Mouse (Mus musculus): ENCODE results near the gene Itln1.

- TF ChIP-seq CTCF (IDR thresholded peaks at IDR 0.05; ENCODE audit: insufficient read depth, low read depth, low read length) = no peak
- TF ChIP-seq POLR2A (IDR thresholded peaks at IDR 0.05; ENCODE audit: insufficient read depth, low read depth, low read length) = no peak
Observed at GRCm38 (mm10) chr1:171568436-171568835, 33.3 kb upstream of the Itln1 start.
